Mouse (Mus musculus) heart, postnatal 0 days (tissue): ENCODE results near the gene Esrrg. TPM values are rescaled to one million over a fixed set of nuclear protein-coding genes. Genes with fewer than 3 reads are reported as not detected.

Source experiments
- ATAC-seq: fragments of 200-750 bp; cut with Nextera tagmentation; 2 replicates; pipeline ENCODE4 v1.8.0; 2017; ENCODE audit warnings: low read depth, moderate number of reproducible peaks, moderate library complexity; ENCODE audit not compliant: insufficient read depth
- DNase-seq: peaks from one replicate; pipeline ENCODE4 v3.0.0-alpha.2; 2016; ENCODE audit warnings: low spot score
- H3K27ac ChIP-seq: fragments of 300-500 bp; sonication (generic); 2 replicates; pipeline ENCODE4 v1.5.1; 2014; ENCODE audit warnings: low read depth, mild to moderate bottlenecking
- H3K27me3 ChIP-seq: fragments of 300-500 bp; sonication (generic); 2 replicates; pipeline ENCODE4 v1.6.1; 2014; ENCODE audit warnings: low read length, mixed read lengths; ENCODE audit not compliant: control insufficient read depth, insufficient read depth
- H3K36me3 ChIP-seq: fragments of 300-500 bp; sonication (generic); replicated peaks from 2 replicates; pipeline ENCODE4 v1.6.1; 2014; ENCODE audit warnings: low read length, mixed read lengths; ENCODE audit not compliant: control insufficient read depth, insufficient read depth
- H3K4me1 ChIP-seq: fragments of 300-500 bp; sonication (generic); 2 replicates; pipeline ENCODE4 v1.6.1; 2014; ENCODE audit warnings: antibody characterized with exemption; ENCODE audit not compliant: control insufficient read depth, insufficient read depth
- H3K4me2 ChIP-seq: fragments of 300-500 bp; sonication (generic); 2 replicates; pipeline ENCODE4 v1.6.1; 2014; ENCODE audit warnings: low read depth, mild to moderate bottlenecking, low read length, moderate library complexity
- H3K4me3 ChIP-seq: fragments of 300-500 bp; sonication (generic); 2 replicates; pipeline ENCODE4 v1.5.1; 2014; ENCODE audit warnings: low read depth, low read length
- H3K9ac ChIP-seq: fragments of 300-500 bp; sonication (generic); replicated peaks from 2 replicates; pipeline ENCODE4 v1.6.1; 2014; ENCODE audit warnings: low read depth, low read length, mixed read lengths
- H3K9me3 ChIP-seq: fragments of 300-500 bp; sonication (generic); replicated peaks from 2 replicates; pipeline ENCODE4 v1.6.1; 2016; ENCODE audit warnings: low read length; ENCODE audit not compliant: control insufficient read depth
- CTCF ChIP-seq: IDR thresholded peaks from 2 replicates; pipeline ENCODE4 v1.5.1; 2016; ENCODE audit warnings: antibody characterized with exemption, control low read depth, low read depth
- EP300 ChIP-seq: IDR thresholded peaks from 2 replicates; pipeline ENCODE4 v1.6.1; 2016; ENCODE audit warnings: antibody characterized with exemption, low read depth
- WGBS: fragments of 180-500 bp; shearing (Covaris S2); extraction: QIAGEN DNeasy Blood & Tissue Kit; methylation state at CpG from one replicate; pipeline ENCODE4 v1.1.7; 2014; 5-methylcytosine and 5-hydroxymethylcytosine counted together
- polyA plus RNA-seq: library from polyadenylated mRNA; unstranded; fragments of >200 nt; fragmentation: Nextera tagmentation; extraction: Ambion mirVana; gene quantifications from 2 replicates; pipeline ENCODE4 v1.2.1, GENCODE M21; 2015
- total RNA-seq: library from RNA; depleted of rRNA; stranded (reverse); fragments of >200 nt; gene quantifications from 2 replicates; pipeline ENCODE4 v1.2.3, GENCODE M21; 2014; ENCODE audit warnings: low replicate concordance

Esrrg gene
- total and polyA plus RNA-seq, 2 experiments from 2014 or later, result 11.5 to 16.8 TPM

GRCm38 (mm10) chr1:187862339-187862738, 253.7 kb downstream of the Esrrg start:
- H3K4me2 ChIP-seq, result no peak overlapping the region
- H3K4me3 ChIP-seq, result no peak overlapping the region
- no peak for TF ChIP-seq CTCF
- no peak for TF ChIP-seq EP300

GRCm38 (mm10) chr1:187868427-187868826, 259.8 kb downstream of the Esrrg start:
- 75% methylated on average over 7 of the region's 7 CpGs for WGBS
- Histone ChIP-seq H3K4me1 (0 out of 2 replicates have a peak, but pooled peaks cover 5% of the 10 kb centered on the region), H3K27me3 (no peaks in the 10 kb centered on the region), H3K27ac (no peak overlapping the region), H3K4me2 (no peak overlapping the region), H3K4me3 (no peak overlapping the region), H3K9ac (no peak overlapping the region), H3K36me3 (no peaks in the 10 kb centered on the region), H3K9me3 (no peaks in the 10 kb centered on the region)
- ATAC-seq, result no peak
- TF ChIP-seq EP300 (no peak), CTCF (no peak)
- DNase-seq, result no peak

More at GRCm38 (mm10) chr1:187862339-187862738, 253.7 kb downstream of the Esrrg start:
- Histone ChIP-seq H3K9ac (no peak overlapping the region), H3K4me1 (no peaks in the 10 kb centered on the region), H3K36me3 (no peaks in the 10 kb centered on the region), H3K27ac (no peak overlapping the region), H3K27me3 (no peaks in the 10 kb centered on the region), H3K9me3 (no peaks in the 10 kb centered on the region)
- ATAC-seq (no peak), DNase-seq (no peak)
- WGBS, result 74% methylated on average over 5 of the region's 5 CpGs

GRCm38 (mm10) chr1:187872208-187872607, 263.6 kb downstream of the Esrrg start:
- H3K36me3 ChIP-seq, result no peaks in the 10 kb centered on the region

GRCm38 (mm10) chr1:187872744-187873143, 264.2 kb downstream of the Esrrg start:
- H3K4me3 ChIP-seq, result no peak overlapping the region
- no peak for DNase-seq

More at GRCm38 (mm10) chr1:187872208-187872607, 263.6 kb downstream of the Esrrg start:
- H3K9me3 ChIP-seq, result no peaks in the 10 kb centered on the region
- H3K4me2 ChIP-seq, result no peak overlapping the region
- 0 out of 2 replicates have a peak, but pooled peaks cover 5% of the 10 kb centered on the region for H3K4me1 ChIP-seq
- no peak for ATAC-seq
- H3K27ac ChIP-seq, result no peak overlapping the region
- H3K27me3 ChIP-seq, result no peaks in the 10 kb centered on the region
- no peak for TF ChIP-seq CTCF
- no peak for TF ChIP-seq EP300
- H3K4me3 ChIP-seq, result no peak overlapping the region
- no peak for DNase-seq
- no peak overlapping the region for H3K9ac ChIP-seq
- 58% methylated on average over 8 of the region's 8 CpGs for WGBS

GRCm38 (mm10) chr1:187873770-187874169, 265.2 kb downstream of the Esrrg start:
- Histone ChIP-seq H3K4me3 (no peak overlapping the region), H3K9ac (no peak overlapping the region), H3K4me1 (peaks cover 18% of the 10 kb centered on the region; the same call in 1 of the 2 replicates), H3K9me3 (no peaks in the 10 kb centered on the region), H3K4me2 (no peak overlapping the region), H3K27ac (no peak overlapping the region), H3K36me3 (no peaks in the 10 kb centered on the region), H3K27me3 (no peaks in the 10 kb centered on the region)
- DNase-seq (peak; percentile 54), ATAC-seq (peak; percentile 62; the same call in 1 of the 2 replicates)
- TF ChIP-seq EP300, result no peak
- no peak for TF ChIP-seq CTCF
- 59% methylated on average over 2 of the region's 2 CpGs for WGBS

More at GRCm38 (mm10) chr1:187872744-187873143, 264.2 kb downstream of the Esrrg start:
- Histone ChIP-seq H3K36me3 (no peaks in the 10 kb centered on the region), H3K9ac (no peak overlapping the region), H3K9me3 (no peaks in the 10 kb centered on the region), H3K4me2 (no peak overlapping the region), H3K4me1 (peaks cover 9% of the 10 kb centered on the region; the same call in 1 of the 2 replicates), H3K27me3 (no peaks in the 10 kb centered on the region), H3K27ac (no peak overlapping the region)
- ATAC-seq, result no peak
- TF ChIP-seq EP300, result no peak
- 21% methylated on average over 6 of the region's 6 CpGs for WGBS

GRCm38 (mm10) chr1:187887270-187887669, 278.7 kb downstream of the Esrrg start:
- H3K9me3 ChIP-seq, result no peaks in the 10 kb centered on the region
- H3K27me3 ChIP-seq, result no peaks in the 10 kb centered on the region
- DNase-seq, result no peak
- no peak overlapping the region for H3K9ac ChIP-seq
- 75% methylated on average over 6 of the region's 6 CpGs for WGBS
- no peaks in the 10 kb centered on the region for H3K36me3 ChIP-seq
- H3K27ac ChIP-seq, result no peak overlapping the region
- H3K4me3 ChIP-seq, result no peak overlapping the region
- H3K4me1 ChIP-seq, result peaks cover 6% of the 10 kb centered on the region
- no peak for TF ChIP-seq EP300
- TF ChIP-seq CTCF, result no peak
- no peak overlapping the region for H3K4me2 ChIP-seq
- no peak for ATAC-seq
